Mouse (Mus musculus): Measurements from ENCODE around the gene Cnp. TPM values are rescaled to one million over a fixed set of nuclear protein-coding genes. Genes with fewer than 3 reads are reported as not detected.
"Not testable (repeated sequence)": the region's sequence is repeated elsewhere in the genome, so short reads cannot be mapped to it uniquely, and the experiment has no call there.

Gene Cnp
- total RNA-seq, 2 experiments from 2014 or later = 20.9 to 27.9 TPM

DNA sequence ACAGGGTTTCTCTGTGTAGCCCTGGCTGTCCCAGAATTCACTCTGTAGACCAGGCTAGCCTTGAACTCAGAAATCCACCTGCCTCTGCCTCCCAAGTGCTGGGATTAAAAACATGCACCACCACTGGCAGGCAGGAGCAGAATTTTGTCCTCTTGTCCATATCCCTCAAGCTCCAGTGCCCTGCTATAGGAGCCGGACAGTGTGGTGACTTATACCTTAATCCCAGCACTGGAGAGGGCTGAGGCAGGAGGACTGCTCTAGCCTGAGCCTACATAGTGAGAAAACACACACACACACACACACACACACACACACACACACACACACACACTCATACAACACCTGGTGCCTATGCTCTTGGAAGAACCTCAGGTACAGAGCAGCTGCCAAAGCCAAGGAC is 7.7 kb downstream of the Cnp start:
- not testable (repeated sequence) for ATAC-seq (replicated peaks; ENCODE audit: poor library complexity, severe bottlenecking)

DNA sequence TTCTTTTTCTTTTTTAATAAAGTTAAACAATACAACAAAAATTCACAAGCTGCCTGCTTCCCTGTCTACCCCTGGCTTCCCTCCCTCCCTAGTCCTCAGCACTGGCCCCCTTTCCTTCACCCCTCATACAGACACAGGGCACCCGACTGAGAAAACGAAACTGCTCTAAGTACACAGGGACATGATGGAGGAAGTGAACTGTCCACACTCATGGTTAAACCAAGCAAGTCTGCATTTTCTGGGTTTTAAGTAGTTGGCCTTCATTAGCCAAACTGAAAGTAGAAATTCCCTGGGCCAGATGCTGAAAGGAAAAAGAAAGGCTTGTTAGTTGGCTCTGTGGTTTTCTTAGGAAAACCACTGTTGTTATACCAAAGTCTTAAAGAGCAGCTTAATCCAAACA is 8.1 kb downstream of the Cnp start:
- peak; percentile 43; the same call in 1 of the 2 replicates for ATAC-seq (replicated peaks; ENCODE audit: poor library complexity, severe bottlenecking)

GRCm38 (mm10) chr11:100584561-100584961 is 9.9 kb downstream of the Cnp start:
- ATAC-seq (replicated peaks; ENCODE audit: poor library complexity, severe bottlenecking) = peak; percentile 88

DNA sequence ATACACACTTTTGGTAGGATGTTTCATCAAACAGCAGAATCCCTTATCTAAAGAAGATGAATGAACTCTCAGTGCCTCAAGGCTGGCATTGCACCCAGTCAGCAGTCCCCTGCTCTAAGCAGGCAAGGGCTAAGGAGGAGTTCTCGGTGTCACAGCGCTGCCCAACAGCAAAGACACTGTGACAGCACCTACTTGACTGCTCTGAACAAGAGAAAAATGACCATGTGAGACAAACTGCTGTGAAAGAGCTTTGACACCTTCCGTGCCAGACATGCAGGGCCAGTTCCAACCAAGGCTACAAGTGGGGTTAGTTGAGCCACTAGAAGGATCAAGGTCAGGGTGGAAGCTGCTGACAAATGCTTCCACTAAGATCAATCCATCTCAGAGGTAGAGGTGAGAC is 10.4 kb downstream of the Cnp start:
- ATAC-seq (replicated peaks; ENCODE audit: poor library complexity, severe bottlenecking) = no peak

DNA sequence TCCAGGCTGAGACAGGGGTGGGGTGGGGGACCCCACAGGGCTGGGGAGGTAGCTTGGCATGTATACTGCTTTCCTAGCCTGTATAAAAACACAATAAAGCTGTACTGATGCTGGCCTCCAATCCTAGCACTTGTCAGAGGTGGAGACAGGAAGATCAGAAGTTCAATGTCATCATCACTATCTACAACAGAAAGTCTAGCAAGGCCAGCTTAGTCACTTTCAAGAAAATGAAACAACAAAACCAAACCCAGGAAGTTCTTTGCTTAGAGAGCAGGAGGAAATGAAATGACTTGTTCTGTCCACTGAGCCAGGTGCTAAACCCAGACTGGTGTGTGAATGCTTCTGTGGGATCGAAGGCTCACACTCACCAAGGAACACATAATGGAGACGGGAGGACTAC is 13.8 kb downstream of the Cnp start:
- no peak for ATAC-seq (replicated peaks; ENCODE audit: poor library complexity, severe bottlenecking)

- ATAC-seq (replicated peaks; ENCODE audit: poor library complexity, severe bottlenecking) = no peak
Observed at GRCm38 (mm10) chr11:100592346-100593046, 17.8 kb downstream of the Cnp start.

DNA sequence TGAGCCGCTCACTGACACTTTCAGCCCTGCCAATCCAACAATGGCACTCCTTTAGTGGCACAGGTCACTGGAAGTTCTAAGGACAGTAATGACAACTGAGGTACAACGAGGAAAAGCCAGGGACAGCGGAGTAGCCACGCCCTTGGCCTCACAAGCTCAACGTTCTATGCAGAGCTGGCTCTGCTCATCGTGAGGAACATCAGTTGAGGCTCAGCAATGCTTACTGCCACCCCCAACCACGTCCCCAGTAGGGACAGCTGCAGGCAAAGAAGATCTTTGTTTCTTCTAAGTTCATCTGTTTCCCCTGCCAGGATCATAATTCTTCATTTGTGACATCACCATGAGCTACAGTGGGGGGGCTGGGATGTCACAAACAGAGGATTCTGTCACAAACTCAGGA is 19.9 kb downstream of the Cnp start:
- ATAC-seq (replicated peaks; ENCODE audit: poor library complexity, severe bottlenecking) = no peak

- ATAC-seq (replicated peaks; ENCODE audit: poor library complexity, severe bottlenecking) = no peak
Observed at GRCm38 (mm10) chr11:100595533-100595932, 20.8 kb downstream of the Cnp start.

GRCm38 (mm10) chr11:100598074-100598473 is 23.4 kb downstream of the Cnp start:
- ATAC-seq (replicated peaks; ENCODE audit: poor library complexity, severe bottlenecking) = no peak

- ATAC-seq (replicated peaks; ENCODE audit: poor library complexity, severe bottlenecking) = no peak
Observed at GRCm38 (mm10) chr11:100601372-100601771, 26.7 kb downstream of the Cnp start.

- ATAC-seq (replicated peaks; ENCODE audit: poor library complexity, severe bottlenecking) = no peak
Observed at GRCm38 (mm10) chr11:100603155-100603554, 28.5 kb downstream of the Cnp start.

DNA sequence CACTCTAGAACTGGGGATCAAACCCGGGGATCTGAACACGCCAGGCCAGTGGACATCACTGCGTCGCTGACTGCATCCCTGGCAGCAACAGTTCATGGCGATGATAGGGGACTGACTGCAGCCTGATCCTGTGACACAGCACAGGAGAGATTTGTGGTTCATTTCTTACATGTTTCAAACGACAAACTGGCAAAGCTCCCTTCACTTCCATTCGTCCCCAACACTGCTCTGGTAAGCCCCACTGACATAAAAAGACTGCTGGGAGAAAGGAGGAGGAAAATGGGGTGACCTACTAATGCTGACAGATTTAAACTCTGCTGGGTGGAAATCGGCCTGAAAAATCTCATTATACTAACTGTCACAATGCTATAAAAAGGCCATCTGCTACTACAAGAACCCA is 29.1 kb downstream of the Cnp start:
- ATAC-seq (replicated peaks; ENCODE audit: poor library complexity, severe bottlenecking) = no peak

- no peak for ATAC-seq (replicated peaks; ENCODE audit: poor library complexity, severe bottlenecking)
Observed at GRCm38 (mm10) chr11:100604321-100605005, 29.8 kb downstream of the Cnp start.

- no peak for ATAC-seq (replicated peaks; ENCODE audit: poor library complexity, severe bottlenecking)
Observed at GRCm38 (mm10) chr11:100605451-100605850, 30.7 kb downstream of the Cnp start.

GRCm38 (mm10) chr11:100607121-100607520 is 32.4 kb downstream of the Cnp start:
- no peak for ATAC-seq (replicated peaks; ENCODE audit: poor library complexity, severe bottlenecking)

DNA sequence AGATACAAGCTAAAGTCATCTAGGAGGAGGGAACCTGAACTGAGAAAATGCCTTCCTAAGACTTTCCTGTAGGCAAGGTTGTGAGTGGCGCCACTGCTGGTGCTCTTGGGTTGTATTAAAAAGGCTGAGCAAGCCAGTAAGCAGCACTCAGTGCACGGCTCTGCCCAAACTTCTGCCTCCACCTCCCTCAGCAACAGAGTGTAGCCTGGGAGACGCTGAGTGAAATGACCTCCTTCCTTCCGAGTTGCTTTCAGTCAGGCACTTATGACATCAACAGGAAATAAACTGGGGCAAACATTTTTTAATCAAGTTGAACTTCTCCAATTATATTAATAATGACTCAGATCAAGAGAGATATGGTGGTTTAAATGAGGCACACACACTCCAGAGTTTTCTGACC is 34.1 kb downstream of the Cnp start:
- ATAC-seq (replicated peaks; ENCODE audit: poor library complexity, severe bottlenecking) = 0 out of 2 replicates have a peak, but pooled peaks have one; percentile 17

DNA sequence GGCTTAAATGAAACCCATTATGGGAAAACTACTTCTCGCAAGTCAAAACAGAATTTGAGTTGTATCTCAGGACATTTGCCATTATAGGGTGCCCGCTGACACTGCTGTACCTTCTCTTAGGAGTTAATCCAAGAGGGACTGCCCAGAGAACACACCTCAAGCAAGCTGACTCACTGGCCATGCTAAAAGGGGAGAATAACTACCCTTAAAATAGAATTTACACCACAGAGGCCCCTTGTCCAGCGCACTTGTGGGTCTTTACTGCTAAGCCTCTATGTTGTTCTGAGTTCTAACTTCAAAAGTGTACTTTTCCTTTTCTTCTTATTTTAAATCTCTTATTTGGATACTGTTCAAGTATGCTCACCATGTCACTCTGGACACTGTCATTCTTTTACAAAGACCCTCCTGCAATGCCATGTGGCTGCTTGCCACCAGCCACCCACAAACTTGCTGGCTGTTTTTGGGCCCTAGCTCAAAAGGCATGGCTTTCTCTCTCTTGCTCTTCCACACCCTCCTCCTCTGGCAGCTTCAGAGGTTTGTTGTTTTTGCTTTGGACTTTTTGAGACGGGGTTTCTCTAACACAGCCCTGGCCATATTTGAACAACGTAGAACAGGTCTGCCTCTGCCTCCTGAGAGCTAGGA is 34.8 kb downstream of the Cnp start:
- no peak for ATAC-seq (replicated peaks; ENCODE audit: poor library complexity, severe bottlenecking)

DNA sequence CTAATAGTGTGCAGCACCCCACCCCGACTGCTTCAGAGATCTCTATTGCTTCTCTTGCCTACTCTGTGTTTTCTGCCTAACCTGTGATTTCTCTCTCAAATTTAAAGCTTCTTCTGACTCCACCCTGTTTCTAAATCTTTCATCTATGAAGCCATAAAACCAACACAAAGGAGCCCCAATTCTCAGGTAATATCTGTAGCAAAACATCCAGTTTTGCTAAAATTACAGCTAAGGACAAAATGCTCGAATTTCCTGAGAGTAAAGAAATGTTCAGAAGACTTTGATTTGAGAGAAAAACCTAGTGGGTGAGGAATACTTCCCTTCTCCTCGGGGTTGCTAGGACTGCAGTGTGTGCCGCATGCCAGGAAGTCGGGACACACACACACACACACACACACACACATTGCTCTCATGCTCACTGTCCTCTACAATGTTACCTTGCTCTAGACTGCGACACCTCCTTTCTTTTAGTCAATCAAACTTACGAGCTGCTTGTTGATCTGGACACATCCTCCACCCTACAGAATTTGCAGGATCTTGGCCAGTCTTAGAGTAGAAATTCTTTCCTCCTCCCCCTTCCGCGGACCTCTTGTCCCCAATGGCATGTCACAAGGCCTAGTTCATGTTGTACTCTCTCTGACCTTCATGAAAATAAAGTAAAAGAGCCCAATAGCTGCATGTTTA is 35.4 kb downstream of the Cnp start:
- no peak for ATAC-seq (replicated peaks; ENCODE audit: poor library complexity, severe bottlenecking)

- ATAC-seq (replicated peaks; ENCODE audit: poor library complexity, severe bottlenecking) = no peak
Observed at GRCm38 (mm10) chr11:100611627-100612026, 36.9 kb downstream of the Cnp start.

- ATAC-seq (replicated peaks; ENCODE audit: poor library complexity, severe bottlenecking) = no peak
Observed at GRCm38 (mm10) chr11:100613241-100613640, 38.5 kb downstream of the Cnp start.

GRCm38 (mm10) chr11:100616332-100616731 is 41.6 kb downstream of the Cnp start:
- no peak for ATAC-seq (replicated peaks; ENCODE audit: poor library complexity, severe bottlenecking)

All from granulocyte monocyte progenitor cell, adult 5-6 weeks (primary cell).